Mouse (Mus musculus): ENCODE results near the gene Gm4952. TPM values are rescaled to one million over a fixed set of nuclear protein-coding genes. Genes with fewer than 3 reads are reported as not detected.
"Not testable (repeated sequence)": the region's sequence is repeated elsewhere in the genome, so short reads cannot be mapped to it uniquely, and the experiment has no call there.

The Gm4952 gene
- polyA plus RNA-seq, 1 experiment from 2014 or later, result not detected

- Histone ChIP-seq H3K27ac (replicated peaks; ENCODE audit: low read depth, low read length) (no peak within 1 kb of the TSS), H3K36me3 (ENCODE audit: control insufficient read depth, insufficient read depth, low read length) (no peaks in the 10 kb centered on the region), H3K9me3 (ENCODE audit: control insufficient read depth, low read length) (no peaks in the 10 kb centered on the region), H3K4me1 (ENCODE audit: control insufficient read depth, insufficient read depth, low read length) (no peaks in the 10 kb centered on the region), H3K9ac (ENCODE audit: low read length) (no peak within 1 kb of the TSS), H3K27me3 (ENCODE audit: control insufficient read depth, insufficient read depth, low read length) (no peaks in the 10 kb centered on the region), H3K4me3 (ENCODE audit: low read depth, low read length) (no peak within 1 kb of the TSS), H3K4me2 (ENCODE audit: low read depth, severe bottlenecking) (no peak within 1 kb of the TSS)
- DNase-seq (ENCODE audit: low spot score), result no peak
- WGBS, result 82% methylated on average over 4 of the region's 4 CpGs
- ATAC-seq (ENCODE audit: insufficient number of reproducible peaks, low FRiP score, low TSS enrichment, low read depth), result no peak
Measured at GRCm38 (mm10) chr19:12633176-12633575, 33.4 kb downstream of the Gm4952 start, which contains the start of gene Glyat. TSS of gene Glyat (plus strand) at chr19:12633308.

GRCm38 (mm10) chr19:12634259-12634658, 34.5 kb downstream of the Gm4952 start:
- no peaks in the 10 kb centered on the region for H3K27me3 ChIP-seq (ENCODE audit: control insufficient read depth, insufficient read depth, low read length)
- 94% methylated on average over 3 of the region's 3 CpGs for WGBS

GRCm38 (mm10) chr19:12634963-12635362, 35.2 kb downstream of the Gm4952 start:
- H3K4me3 ChIP-seq (ENCODE audit: low read depth, low read length), result no peak overlapping the region
- 89% methylated on average over 4 of the region's 4 CpGs for WGBS
- H3K27me3 ChIP-seq (ENCODE audit: control insufficient read depth, insufficient read depth, low read length), result no peaks in the 10 kb centered on the region
- DNase-seq (ENCODE audit: low spot score) (no peak), ATAC-seq (ENCODE audit: insufficient number of reproducible peaks, low FRiP score, low TSS enrichment, low read depth) (no peak)
- H3K4me2 ChIP-seq (ENCODE audit: low read depth, severe bottlenecking), result no peak overlapping the region
- no peak overlapping the region for H3K27ac ChIP-seq (replicated peaks; ENCODE audit: low read depth, low read length)
- no peak overlapping the region for H3K9ac ChIP-seq (ENCODE audit: low read length)
- no peaks in the 10 kb centered on the region for H3K4me1 ChIP-seq (ENCODE audit: control insufficient read depth, insufficient read depth, low read length)
- no peaks in the 10 kb centered on the region for H3K9me3 ChIP-seq (ENCODE audit: control insufficient read depth, low read length)
- H3K36me3 ChIP-seq (ENCODE audit: control insufficient read depth, insufficient read depth, low read length), result no peaks in the 10 kb centered on the region

More at GRCm38 (mm10) chr19:12634259-12634658, 34.5 kb downstream of the Gm4952 start:
- Histone ChIP-seq H3K4me2 (ENCODE audit: low read depth, severe bottlenecking) (no peak overlapping the region), H3K4me3 (ENCODE audit: low read depth, low read length) (no peak overlapping the region), H3K36me3 (ENCODE audit: control insufficient read depth, insufficient read depth, low read length) (no peaks in the 10 kb centered on the region), H3K27ac (replicated peaks; ENCODE audit: low read depth, low read length) (no peak overlapping the region), H3K9ac (ENCODE audit: low read length) (no peak overlapping the region), H3K9me3 (ENCODE audit: control insufficient read depth, low read length) (no peaks in the 10 kb centered on the region), H3K4me1 (ENCODE audit: control insufficient read depth, insufficient read depth, low read length) (no peaks in the 10 kb centered on the region)
- DNase-seq (ENCODE audit: low spot score) (no peak), ATAC-seq (ENCODE audit: insufficient number of reproducible peaks, low FRiP score, low TSS enrichment, low read depth) (no peak)

- Histone ChIP-seq H3K27ac (replicated peaks; ENCODE audit: low read depth, low read length) (no peak overlapping the region), H3K36me3 (ENCODE audit: control insufficient read depth, insufficient read depth, low read length) (no peaks in the 10 kb centered on the region), H3K9me3 (ENCODE audit: control insufficient read depth, low read length) (no peaks in the 10 kb centered on the region), H3K9ac (ENCODE audit: low read length) (no peak overlapping the region), H3K4me3 (ENCODE audit: low read depth, low read length) (no peak overlapping the region), H3K4me1 (ENCODE audit: control insufficient read depth, insufficient read depth, low read length) (no peaks in the 10 kb centered on the region), H3K27me3 (ENCODE audit: control insufficient read depth, insufficient read depth, low read length) (no peaks in the 10 kb centered on the region), H3K4me2 (ENCODE audit: low read depth, severe bottlenecking) (no peak overlapping the region)
- 75% methylated on average over 3 of the region's 3 CpGs for WGBS
- no peak for ATAC-seq (ENCODE audit: insufficient number of reproducible peaks, low FRiP score, low TSS enrichment, low read depth)
- no peak for DNase-seq (ENCODE audit: low spot score)
Measured at GRCm38 (mm10) chr19:12636863-12637262, 37.1 kb downstream of the Gm4952 start.

- no peak overlapping the region for H3K9ac ChIP-seq (ENCODE audit: low read length)
- DNase-seq (ENCODE audit: low spot score) (no peak), ATAC-seq (ENCODE audit: insufficient number of reproducible peaks, low FRiP score, low TSS enrichment, low read depth) (no peak)
- no peaks in the 10 kb centered on the region for H3K36me3 ChIP-seq (ENCODE audit: control insufficient read depth, insufficient read depth, low read length)
- no peaks in the 10 kb centered on the region for H3K27me3 ChIP-seq (ENCODE audit: control insufficient read depth, insufficient read depth, low read length)
- no peaks in the 10 kb centered on the region for H3K4me1 ChIP-seq (ENCODE audit: control insufficient read depth, insufficient read depth, low read length)
- H3K4me3 ChIP-seq (ENCODE audit: low read depth, low read length), result no peak overlapping the region
- no peak overlapping the region for H3K27ac ChIP-seq (replicated peaks; ENCODE audit: low read depth, low read length)
- H3K9me3 ChIP-seq (ENCODE audit: control insufficient read depth, low read length), result no peaks in the 10 kb centered on the region
- WGBS, result 84% methylated on average over 1 of the region's 1 CpGs
- no peak overlapping the region for H3K4me2 ChIP-seq (ENCODE audit: low read depth, severe bottlenecking)
Measured at GRCm38 (mm10) chr19:12638049-12638448, 38.3 kb downstream of the Gm4952 start.

GRCm38 (mm10) chr19:12649511-12649910, 49.7 kb downstream of the Gm4952 start:
- Histone ChIP-seq H3K36me3 (ENCODE audit: control insufficient read depth, insufficient read depth, low read length) (no peaks in the 10 kb centered on the region), H3K4me3 (ENCODE audit: low read depth, low read length) (no peak overlapping the region), H3K9ac (ENCODE audit: low read length) (no peak overlapping the region), H3K4me2 (ENCODE audit: low read depth, severe bottlenecking) (no peak overlapping the region), H3K27ac (replicated peaks; ENCODE audit: low read depth, low read length) (no peak overlapping the region), H3K4me1 (ENCODE audit: control insufficient read depth, insufficient read depth, low read length) (no peaks in the 10 kb centered on the region), H3K9me3 (ENCODE audit: control insufficient read depth, low read length) (no peaks in the 10 kb centered on the region), H3K27me3 (ENCODE audit: control insufficient read depth, insufficient read depth, low read length) (no peaks in the 10 kb centered on the region)
- ATAC-seq (ENCODE audit: insufficient number of reproducible peaks, low FRiP score, low TSS enrichment, low read depth), result no peak
- DNase-seq (ENCODE audit: low spot score), result no peak

GRCm38 (mm10) chr19:12666156-12666555, 66.4 kb downstream of the Gm4952 start:
- Histone ChIP-seq H3K27me3 (ENCODE audit: control insufficient read depth, insufficient read depth, low read length) (no peaks in the 10 kb centered on the region), H3K27ac (replicated peaks; ENCODE audit: low read depth, low read length) (no peak overlapping the region), H3K9ac (ENCODE audit: low read length) (no peak overlapping the region), H3K9me3 (ENCODE audit: control insufficient read depth, low read length) (no peaks in the 10 kb centered on the region; the same call in 1 of the 2 replicates), H3K4me1 (ENCODE audit: control insufficient read depth, insufficient read depth, low read length) (no peaks in the 10 kb centered on the region), H3K4me2 (ENCODE audit: low read depth, severe bottlenecking) (no peak overlapping the region), H3K36me3 (ENCODE audit: control insufficient read depth, insufficient read depth, low read length) (no peaks in the 10 kb centered on the region), H3K4me3 (ENCODE audit: low read depth, low read length) (no peak overlapping the region)
- DNase-seq (ENCODE audit: low spot score), result no peak
- WGBS, result 77% methylated on average over 1 of the region's 1 CpGs
- ATAC-seq (ENCODE audit: insufficient number of reproducible peaks, low FRiP score, low TSS enrichment, low read depth), result no peak

- not testable (repeated sequence) for H3K27ac ChIP-seq (replicated peaks; ENCODE audit: low read depth, low read length); H3K4me3 ChIP-seq (ENCODE audit: low read depth, low read length); H3K4me2 ChIP-seq (ENCODE audit: low read depth, severe bottlenecking); H3K36me3 ChIP-seq (ENCODE audit: control insufficient read depth, insufficient read depth, low read length); DNase-seq (ENCODE audit: low spot score); H3K9me3 ChIP-seq (ENCODE audit: control insufficient read depth, low read length); H3K4me1 ChIP-seq (ENCODE audit: control insufficient read depth, insufficient read depth, low read length); H3K27me3 ChIP-seq (ENCODE audit: control insufficient read depth, insufficient read depth, low read length); ATAC-seq (ENCODE audit: insufficient number of reproducible peaks, low FRiP score, low TSS enrichment, low read depth); H3K9ac ChIP-seq (ENCODE audit: low read length)
- 96% methylated on average over 3 of the region's 3 CpGs for WGBS
Measured at GRCm38 (mm10) chr19:12668601-12669000, 68.8 kb downstream of the Gm4952 start.

GRCm38 (mm10) chr19:12670139-12670538, 70.4 kb downstream of the Gm4952 start, which contains the start of gene Olfr1442:
TSS of gene Olfr1442 (plus strand) at chr19:12670439.
- H3K4me3 ChIP-seq (ENCODE audit: low read depth, low read length), result no peak within 1 kb of the TSS
- DNase-seq (ENCODE audit: low spot score) (no peak), ATAC-seq (ENCODE audit: insufficient number of reproducible peaks, low FRiP score, low TSS enrichment, low read depth) (no peak)
- no peaks in the 10 kb centered on the region for H3K36me3 ChIP-seq (ENCODE audit: control insufficient read depth, insufficient read depth, low read length)
- no peak within 1 kb of the TSS for H3K4me2 ChIP-seq (ENCODE audit: low read depth, severe bottlenecking)
- no peaks in the 10 kb centered on the region for H3K4me1 ChIP-seq (ENCODE audit: control insufficient read depth, insufficient read depth, low read length)
- H3K9ac ChIP-seq (ENCODE audit: low read length), result no peak within 1 kb of the TSS
- no peak within 1 kb of the TSS for H3K27ac ChIP-seq (replicated peaks; ENCODE audit: low read depth, low read length)
- H3K27me3 ChIP-seq (ENCODE audit: control insufficient read depth, insufficient read depth, low read length), result no peaks in the 10 kb centered on the region
- no peaks in the 10 kb centered on the region for H3K9me3 ChIP-seq (ENCODE audit: control insufficient read depth, low read length)
